8 mouse cellular contexts compared by ENCODE assay signal in genomic region chr16:91010581-91011020, GRCm38 (mm10). TPM values are rescaled to one million over a fixed set of nuclear protein-coding genes. Genes with fewer than 3 reads are reported as not detected.
DNase-seq lines count a peak whose midpoint lies in the region; ATAC-seq and TF ChIP-seq lines count a peak whose summit lies in the region.

No protein-coding gene starts in this region.

- H3K4me1 ChIP-seq in forebrain, embryonic 13.5 days, result peaks cover 22% of the 10 kb centered on the region
- peaks cover 16% of the 10 kb centered on the region for H3K4me1 ChIP-seq in liver, embryonic 11.5 days (replicated peaks; ENCODE audit: control insufficient read depth, insufficient read depth, low read length)
- 0 out of 2 replicates have a peak, but pooled peaks cover 2% of the 10 kb centered on the region for H3K4me1 ChIP-seq in small intestine, adult 2 months (ENCODE audit: control insufficient read depth, insufficient read depth, insufficient read length, low read length)

- peak; percentile 77 for ATAC-seq in forebrain, embryonic 13.5 days
- ATAC-seq in liver, embryonic 11.5 days (replicated peaks; ENCODE audit: low FRiP score), result peak; percentile 61

- no peaks in the 10 kb centered on the region for H3K9me3 ChIP-seq in forebrain, embryonic 13.5 days (replicated peaks)
- H3K9me3 ChIP-seq in liver, embryonic 11.5 days (ENCODE audit: control insufficient read depth, low read length), result no peaks in the 10 kb centered on the region

- H3K4me2 ChIP-seq in forebrain, embryonic 13.5 days, result peak overlapping the region; percentile 67
- H3K4me2 ChIP-seq in liver, embryonic 11.5 days, result peak overlapping the region; percentile 96

- no peaks in the 10 kb centered on the region for H3K27me3 ChIP-seq in forebrain, embryonic 13.5 days
- H3K27me3 ChIP-seq in liver, embryonic 11.5 days (replicated peaks; ENCODE audit: control insufficient read depth, insufficient read depth, low read length), result no peaks in the 10 kb centered on the region
- H3K27me3 ChIP-seq in small intestine, adult 2 months (ENCODE audit: control insufficient read depth, insufficient read depth, low read length), result no peaks in the 10 kb centered on the region

- H3K4me3 ChIP-seq in forebrain, embryonic 13.5 days, result peak overlapping the region; percentile 90
- peak overlapping the region; percentile 96 for H3K4me3 ChIP-seq in liver, embryonic 11.5 days (ENCODE audit: low read depth, low read length)
- H3K4me3 ChIP-seq in small intestine, adult 2 months (ENCODE audit: low read depth, low read length), result peak overlapping the region; percentile 90

- H3K36me3 ChIP-seq in forebrain, embryonic 13.5 days (ENCODE audit: poor library complexity, severe bottlenecking), result peaks cover 17% of the 10 kb centered on the region
- H3K36me3 ChIP-seq in liver, embryonic 11.5 days (ENCODE audit: control insufficient read depth, insufficient read depth, low read length), result peaks cover 14% of the 10 kb centered on the region
- peaks cover 4% of the 10 kb centered on the region for H3K36me3 ChIP-seq in small intestine, adult 2 months (ENCODE audit: control insufficient read depth, insufficient read depth, low read length)

- DNase-seq in embryo, embryonic 10 days (ENCODE audit: low spot score), result peak; percentile 36
- DNase-seq in embryo, embryonic 11 days, result no peak
- peak; percentile 50 for DNase-seq in retina, adult 2 months (ENCODE audit: low read depth, low spot score)
- DNase-seq in retina, postnatal 1 day, result no peak
- no peak for DNase-seq in liver, embryonic 11.5 days (ENCODE audit: low spot score)
- DNase-seq in adrenal gland, postnatal 36 days, result no peak

- H3K9ac ChIP-seq in forebrain, embryonic 13.5 days, result peak overlapping the region; percentile 91
- H3K9ac ChIP-seq in liver, embryonic 11.5 days (ENCODE audit: low read depth, low read length), result peak overlapping the region; percentile 90

- TF ChIP-seq POLR2A in small intestine, adult 2 months (IDR thresholded peaks at IDR 0.05; ENCODE audit: low read depth, low read length), result peak; percentile 38; the same call in 1 of the 2 replicates

- peak overlapping the region; percentile 93 for H3K27ac ChIP-seq in forebrain, embryonic 13.5 days
- peak overlapping the region; percentile 88 for H3K27ac ChIP-seq in liver, embryonic 11.5 days (ENCODE audit: low read depth, low read length)
- H3K27ac ChIP-seq in small intestine, adult 2 months (ENCODE audit: insufficient read depth, low read depth, low read length), result peak overlapping the region; percentile 73

- 0% methylated on average over 42 of the region's 42 CpGs for WGBS in forebrain, embryonic 13.5 days
- WGBS in liver, embryonic 11.5 days, result under 1% methylated on average over 42 of the region's 42 CpGs
- under 1% methylated on average over 41 of the region's 42 CpGs for WGBS in small intestine, adult 2 months

- TF ChIP-seq CTCF in small intestine, adult 2 months (IDR thresholded peaks at IDR 0.05; ENCODE audit: extremely low read depth, insufficient read length, insufficient replicate concordance, low read depth, low read length), result no peak

RNA-seq across cellular contexts. Expression of gene Synj1, which starts 0.5 kb away (rescaled TPM):
- 22.7 and 27.8 TPM in 2 replicates for polyA plus RNA-seq in forebrain, embryonic 13.5 days (2015; fragmentation: Nextera tagmentation; extraction: Ambion mirVana)
- polyA plus RNA-seq in liver, embryonic 11.5 days (2014; fragmentation: Nextera tagmentation; extraction: Ambion mirVana), result 20.5 and 22.7 TPM in 2 replicates
- polyA plus RNA-seq in small intestine, adult 2 months (2012; rRNA removed), result 16.4 and 28.4 TPM in 2 replicates
- total RNA-seq in adrenal gland, postnatal 36 days (2021), result 10 to 100 TPM; 43.0 to 61.4 TPM

RNA-seq across cellular contexts. Expression of gene Paxbp1, which starts 33.7 kb away (rescaled TPM):
- polyA plus RNA-seq in forebrain, embryonic 13.5 days (2015; fragmentation: Nextera tagmentation; extraction: Ambion mirVana), result 75.8 and 77.1 TPM in 2 replicates
- 54.1 and 61.1 TPM in 2 replicates for polyA plus RNA-seq in liver, embryonic 11.5 days (2014; fragmentation: Nextera tagmentation; extraction: Ambion mirVana)
- 2.9 and 7.3 TPM in 2 replicates for polyA plus RNA-seq in small intestine, adult 2 months (2012; rRNA removed)
- 10 to 100 TPM; 44.3 to 62.3 TPM for total RNA-seq in adrenal gland, postnatal 36 days (2021)

Comparison
In these comparisons a context has a peak if more than half of its experiments do, and no peak if none do; other contexts are left out.
1. DNase-seq: peak in embryo, embryonic 10 days (single experiment) and retina, adult 2 months (single experiment); none in embryo, embryonic 11 days (single experiment), retina, postnatal 1 day (single experiment), liver, embryonic 11.5 days (single experiment) and adrenal gland, postnatal 36 days (0 of 2).
2. Peak in every context shown above with its lines, with median percentiles within 50 percentile points of each other: H3K27ac ChIP-seq and H3K4me3 ChIP-seq.